Mouse (Mus musculus): Measurements from ENCODE around the gene Stx5a.
A peak's percentile ranks its signal among the peaks of the same experiment; 100 is the strongest.
"Not testable (repeated sequence)": the region's sequence is repeated elsewhere in the genome, so short reads cannot be mapped to it uniquely, and the experiment has no call there.

Gene Stx5a

DNA sequence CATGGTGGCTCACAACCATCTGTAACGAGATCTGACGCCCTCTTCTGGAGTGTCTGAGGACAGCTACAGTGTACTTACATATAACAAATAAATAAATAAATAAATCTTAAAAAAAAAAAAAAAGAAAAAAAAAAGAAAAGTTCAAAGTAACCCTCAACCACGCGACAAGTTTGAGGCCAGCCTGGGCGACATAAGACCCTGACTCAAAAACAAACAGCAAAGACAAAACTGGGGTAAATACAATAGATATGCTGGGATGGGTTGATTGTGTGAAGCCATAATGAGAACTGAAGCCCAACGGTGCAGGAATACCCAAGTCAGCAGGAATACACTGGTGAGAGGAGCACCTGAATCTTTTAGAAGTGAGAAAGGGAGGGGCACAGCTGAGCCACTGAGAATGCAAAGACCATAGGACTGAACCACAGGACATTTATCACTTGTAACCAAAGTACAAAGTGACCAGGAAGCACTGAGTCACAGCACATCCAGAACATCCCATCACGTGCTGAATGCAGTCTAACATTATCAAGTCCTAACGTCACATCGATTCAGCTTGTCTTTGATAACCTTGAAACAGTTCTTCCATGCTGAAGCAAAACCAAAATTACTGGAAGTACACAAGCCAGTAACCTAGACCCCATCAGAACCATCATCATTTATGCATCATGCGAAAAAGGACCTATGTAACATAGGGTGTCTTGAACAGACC, 24.3 kb upstream of the Stx5a start:
- DNase-seq (ENCODE audit: low read depth) = no peak

DNA sequence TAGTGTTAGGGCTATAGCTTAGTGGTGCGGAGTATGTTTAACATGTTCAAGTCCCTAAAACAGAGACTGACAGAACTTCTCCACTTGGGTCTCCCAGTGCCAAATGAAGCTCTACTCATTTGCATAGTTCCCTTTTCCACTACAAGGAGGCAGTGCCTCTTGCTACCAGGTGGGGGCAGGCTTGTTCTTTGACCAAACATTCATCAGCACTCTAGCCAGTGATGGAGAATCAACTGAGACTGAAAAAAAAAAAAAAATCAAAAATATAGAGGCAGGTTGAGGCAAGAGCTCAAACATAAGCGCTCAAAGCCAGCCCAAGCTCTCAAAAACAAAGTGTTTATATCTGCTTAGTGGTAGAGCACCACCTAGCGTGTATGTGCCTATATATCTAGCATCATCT, 22.9 kb upstream of the Stx5a start:
- DNase-seq (ENCODE audit: low read depth) = peak; percentile 90

DNA sequence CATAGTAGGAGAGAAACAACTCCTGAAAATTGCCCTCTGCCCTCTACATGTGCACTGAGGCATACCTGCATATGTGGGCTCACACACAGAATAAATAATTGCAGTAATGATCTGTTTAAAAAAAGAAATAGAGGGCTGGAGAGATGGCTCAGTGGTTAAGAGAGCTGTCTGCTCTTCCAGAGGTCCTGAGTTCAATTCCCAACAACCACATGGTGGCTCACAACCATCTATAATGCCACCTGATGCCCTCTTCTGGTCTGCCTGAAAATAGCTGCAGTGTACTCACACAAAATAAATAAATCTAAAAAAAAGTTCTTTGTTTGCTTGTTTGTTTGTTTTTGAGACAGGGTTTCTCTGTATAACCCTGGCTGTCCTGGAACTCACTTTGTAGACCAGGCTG, 22.2 kb upstream of the Stx5a start:
- peak; percentile 52 for DNase-seq (ENCODE audit: low read depth)

DNA sequence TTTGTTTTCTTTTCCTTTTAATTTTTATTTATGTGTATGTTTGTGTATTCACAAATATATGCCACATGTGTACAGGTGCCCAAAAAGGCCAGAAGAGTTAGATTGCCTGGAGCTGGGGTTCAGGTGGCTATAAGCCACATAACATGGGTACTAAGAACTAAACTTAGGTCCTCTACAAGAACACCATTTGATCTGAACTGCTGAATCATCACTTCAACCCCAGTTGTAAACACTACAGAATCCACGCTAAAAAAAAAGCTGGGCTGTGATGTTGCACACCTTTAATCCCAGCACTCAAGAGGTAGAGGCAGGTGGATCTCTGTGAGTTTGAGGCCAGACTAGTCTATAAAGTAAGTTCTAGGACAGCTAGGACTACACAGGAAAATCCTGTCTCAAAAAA, 19.8 kb upstream of the Stx5a start:
- DNase-seq (ENCODE audit: low read depth) = no peak

DNA sequence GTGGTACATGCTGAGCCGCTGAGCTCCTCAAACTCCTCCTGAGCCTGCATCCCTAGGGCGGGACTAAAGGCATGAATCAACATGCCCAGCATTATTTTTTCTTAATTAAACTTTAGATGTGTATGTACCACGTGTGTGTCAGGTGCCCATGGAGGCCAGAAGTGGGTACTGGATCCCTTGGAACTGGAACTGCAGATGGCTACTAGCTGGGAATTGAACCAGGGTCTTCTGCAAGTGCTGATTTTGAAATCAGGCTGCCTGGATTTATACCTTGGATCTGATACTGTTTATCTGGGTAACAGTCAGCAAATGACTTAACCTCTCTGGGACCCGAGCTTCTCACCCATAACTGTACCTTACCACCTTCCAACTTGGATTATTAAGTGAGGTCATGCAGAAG, 19.2 kb upstream of the Stx5a start:
- DNase-seq (ENCODE audit: low read depth) = no peak

DNA sequence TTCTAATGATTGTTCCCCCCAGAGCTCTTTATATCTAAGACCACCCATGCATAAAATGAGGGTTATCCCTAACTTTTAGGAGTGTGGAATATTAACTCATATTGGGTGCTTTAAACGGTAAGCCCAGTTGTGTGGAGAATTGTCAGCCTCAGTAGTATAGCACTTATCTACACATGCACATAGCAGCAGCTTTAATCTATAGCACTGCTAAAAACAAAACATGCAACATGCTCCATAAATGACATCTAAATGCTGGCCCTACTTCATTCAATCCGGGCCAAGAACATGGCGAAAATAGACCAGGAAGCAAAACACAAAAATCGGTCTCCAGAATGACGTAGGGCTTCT, 18.7 kb upstream of the Stx5a start:
- no peak for DNase-seq (ENCODE audit: low read depth)

DNA sequence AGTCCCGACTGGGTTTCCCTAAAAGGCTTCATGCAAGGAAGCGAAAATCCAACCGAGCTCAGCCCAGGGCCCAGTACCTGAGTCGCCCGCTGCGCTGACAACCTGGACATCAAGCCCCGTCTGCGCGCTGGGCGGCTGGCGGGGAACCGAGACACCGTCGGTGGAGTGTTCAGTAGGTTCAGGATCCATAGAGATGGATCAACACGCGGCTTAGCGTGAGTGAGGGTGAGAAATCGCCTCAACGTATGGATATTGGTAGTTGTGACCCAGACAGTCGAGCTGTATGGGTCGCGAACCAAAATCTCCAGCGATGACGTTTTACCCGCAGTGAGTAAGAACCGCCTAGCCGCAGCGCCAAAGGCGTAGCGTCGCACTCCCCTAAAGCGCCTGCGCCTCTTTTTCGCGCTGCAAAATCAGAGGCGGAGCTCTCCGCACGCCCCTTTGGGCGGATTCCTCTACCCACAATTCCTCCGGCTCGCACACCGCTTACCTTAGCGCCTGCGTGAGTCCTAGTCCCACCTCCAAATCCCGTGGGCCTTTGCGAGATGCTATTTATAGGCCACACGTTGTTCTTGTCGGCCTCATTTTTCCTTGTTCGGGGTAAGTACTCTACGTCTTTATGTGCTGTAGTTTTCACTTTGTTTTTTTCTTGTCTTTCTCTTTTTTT, 18.2 kb upstream of the Stx5a start, which contains the start of gene Slc3a2:
Slc3a2 (minus strand) TSS at position 463 of the 667 bp plus-strand sequence.
- DNase-seq (ENCODE audit: low read depth) = peak; percentile 98

DNA sequence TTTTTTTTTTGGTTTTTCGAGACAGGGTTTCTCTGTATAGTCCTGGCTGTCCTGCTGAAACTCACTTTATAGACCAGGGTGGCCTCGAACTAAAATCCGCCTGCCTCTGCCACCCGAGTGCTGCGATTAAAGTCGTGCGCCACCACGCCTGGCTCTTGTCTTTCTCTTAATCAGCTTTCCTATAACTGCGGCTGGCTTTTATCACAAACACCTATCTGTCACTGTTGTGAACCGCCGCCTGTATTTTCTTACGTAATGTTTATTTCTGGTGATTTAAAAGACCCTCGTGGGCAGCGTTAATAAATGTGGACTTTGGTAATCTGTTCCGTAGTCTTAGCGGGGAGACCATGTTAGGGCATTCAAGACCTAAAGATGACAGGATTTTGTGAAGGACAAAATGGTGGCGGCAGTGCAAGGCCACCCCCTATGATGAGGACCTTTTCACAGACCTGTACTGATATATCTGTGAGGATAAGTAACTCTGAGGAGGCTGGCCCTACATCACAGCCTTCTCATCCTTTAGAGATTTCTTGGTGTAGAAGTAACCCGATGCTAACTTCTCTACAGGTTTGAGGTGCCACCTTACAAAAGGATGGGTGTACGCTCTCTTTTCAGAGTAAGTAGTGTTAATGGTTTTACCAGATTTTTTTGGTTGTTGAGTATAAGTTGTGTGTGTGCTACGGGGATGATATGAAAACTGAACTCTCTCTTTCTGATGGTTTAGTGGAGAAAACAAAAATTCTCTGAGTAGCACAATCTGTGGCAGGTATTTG, 17.5 kb upstream of the Stx5a start:
- DNase-seq (ENCODE audit: low read depth) = peak; percentile 63

DNA sequence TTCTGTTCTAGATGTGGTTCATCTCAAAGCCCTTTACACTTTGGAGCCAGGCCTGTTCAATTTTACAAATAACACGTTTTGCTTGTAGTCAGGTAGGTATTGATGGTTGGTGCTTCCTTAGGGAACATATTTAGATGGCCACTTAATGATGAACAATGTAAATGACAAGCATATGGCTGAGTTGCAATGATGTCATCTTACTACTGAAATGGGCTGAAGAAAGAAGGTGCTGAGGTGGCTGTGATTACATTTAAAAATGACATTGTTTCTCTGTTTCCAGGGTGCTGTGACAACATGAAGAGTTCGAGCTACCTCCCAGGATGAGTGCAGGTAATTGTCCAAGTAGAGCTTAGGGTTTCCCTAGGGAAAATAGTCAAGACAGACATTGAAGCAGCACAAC, 16.8 kb upstream of the Stx5a start:
- DNase-seq (ENCODE audit: low read depth) = no peak

DNA sequence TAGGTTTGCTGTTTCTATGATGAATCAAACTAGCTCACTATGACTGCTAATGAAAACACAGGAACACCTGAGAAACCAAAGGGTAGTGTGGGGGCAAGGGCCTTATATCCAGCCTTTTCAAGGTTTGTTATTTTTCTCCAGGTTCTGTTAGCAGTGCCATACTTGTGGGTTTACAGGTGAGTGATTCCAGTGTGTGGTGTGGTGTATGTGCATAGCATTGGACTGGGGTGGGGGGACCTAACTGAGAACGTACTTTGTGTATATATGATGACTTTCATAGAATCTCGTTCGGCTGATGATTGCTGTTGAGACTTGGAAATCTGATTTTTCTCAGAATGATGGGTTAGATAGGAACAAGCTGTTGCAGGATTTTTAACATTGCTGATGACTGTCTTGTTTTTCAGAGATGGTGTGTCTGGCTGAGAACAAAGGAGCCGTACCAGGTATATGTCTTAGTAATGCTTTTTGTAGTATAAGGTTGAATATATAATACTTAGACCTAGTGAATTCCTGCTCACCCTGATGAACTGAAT, 16.1 kb upstream of the Stx5a start:
- no peak for DNase-seq (ENCODE audit: low read depth)

DNA sequence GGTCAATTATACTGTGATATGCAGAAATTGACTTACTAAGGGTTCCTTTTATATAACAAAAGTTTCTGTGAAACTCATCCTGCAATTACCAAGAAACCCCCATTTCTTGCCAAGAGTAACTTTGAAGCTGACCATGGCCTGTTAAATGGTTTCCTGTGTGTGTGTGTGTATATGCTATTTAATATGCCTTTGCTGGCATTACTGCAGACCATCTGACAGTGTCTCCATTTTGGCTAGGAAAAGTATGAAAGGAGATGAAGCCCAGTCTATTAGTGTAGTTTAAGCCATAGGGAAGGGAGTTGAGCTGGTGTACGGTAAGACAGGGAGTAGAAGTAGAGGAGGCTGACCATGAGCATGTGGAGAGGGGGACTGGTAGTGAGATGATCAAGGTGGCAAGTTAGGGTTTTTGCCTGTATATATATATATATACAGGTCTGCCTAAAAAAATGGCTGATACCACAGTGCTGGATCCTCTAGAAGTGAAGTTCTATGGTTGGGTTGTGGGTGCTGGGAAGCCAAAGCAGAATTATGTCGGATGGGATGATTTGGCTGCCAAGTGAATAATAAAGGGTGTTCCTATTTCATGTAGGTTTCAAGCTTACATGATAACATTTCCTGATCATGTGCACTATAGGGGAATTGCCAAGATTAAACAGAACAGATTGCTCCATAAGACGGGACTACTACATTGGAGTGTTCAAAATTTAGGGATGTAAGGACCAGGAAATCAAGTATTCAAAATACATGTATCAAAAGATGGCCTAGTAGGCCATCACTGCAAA, 14.4 kb upstream of the Stx5a start:
- DNase-seq (ENCODE audit: low read depth) = no peak

DNA sequence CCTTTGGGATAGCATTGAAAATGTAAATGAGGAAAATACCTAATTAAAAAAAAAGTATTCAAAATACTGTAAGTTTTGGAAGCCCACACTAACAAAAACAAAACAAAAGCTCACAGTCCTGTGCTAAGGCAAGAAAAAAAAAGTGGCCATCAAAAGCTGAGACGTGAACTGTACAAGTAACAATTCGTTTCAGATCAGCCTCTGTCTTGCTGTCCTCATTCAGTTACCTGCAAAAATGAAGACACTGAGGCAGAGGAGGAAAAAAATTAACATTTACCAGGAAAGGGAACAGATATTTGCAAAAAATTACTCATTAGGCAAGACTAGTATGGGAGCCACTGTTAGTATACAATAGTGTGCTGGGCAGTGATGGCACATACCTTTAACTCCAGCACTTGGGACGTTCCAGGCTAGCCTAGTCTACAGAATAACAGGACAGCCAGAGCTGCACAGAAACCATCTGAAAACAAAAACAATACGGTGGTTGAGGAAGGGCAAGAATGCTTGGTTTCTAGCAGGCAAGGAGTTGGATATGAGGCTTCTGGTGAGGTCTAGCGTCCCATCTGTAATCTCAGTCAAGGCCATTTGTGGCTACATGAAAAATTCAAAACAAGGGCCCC, 13.6 kb upstream of the Stx5a start:
- DNase-seq (ENCODE audit: low read depth) = no peak

DNA sequence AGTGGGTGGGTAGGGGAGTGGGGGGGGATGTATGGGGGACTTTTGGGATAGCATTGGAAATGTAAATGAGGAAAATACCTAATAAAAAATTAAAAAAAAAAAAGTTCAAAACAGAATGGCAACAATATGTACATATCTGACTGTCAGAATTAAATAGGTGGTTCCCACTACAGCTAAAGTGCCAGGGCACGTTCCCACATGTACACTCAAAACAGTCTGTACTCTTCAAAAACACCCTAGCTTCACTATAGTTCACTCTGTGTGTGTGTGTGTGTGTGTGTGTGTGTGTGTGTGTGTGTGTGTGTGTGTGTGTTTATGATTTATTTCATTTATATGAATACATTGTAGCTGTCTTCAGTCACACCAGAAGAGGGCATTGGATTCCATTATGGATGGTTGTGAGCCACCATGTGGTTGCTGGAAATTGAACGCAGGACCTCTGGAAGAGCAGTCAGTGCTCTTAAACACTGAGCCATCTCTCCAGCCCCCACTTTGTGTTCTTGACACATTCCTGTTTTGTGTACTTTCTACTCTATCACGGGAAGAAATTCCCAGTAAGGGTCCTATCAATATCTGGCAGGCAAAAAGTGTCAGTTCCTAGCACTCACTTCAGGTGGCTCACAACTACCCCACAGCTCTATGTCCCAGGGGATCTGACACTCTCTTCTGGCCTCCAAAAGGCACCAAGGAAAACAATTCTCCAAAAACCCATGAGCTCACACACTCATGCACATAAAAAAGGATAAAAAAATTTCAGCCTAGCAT, 12.7 kb upstream of the Stx5a start:
- not testable (repeated sequence) for DNase-seq (ENCODE audit: low read depth)

DNA sequence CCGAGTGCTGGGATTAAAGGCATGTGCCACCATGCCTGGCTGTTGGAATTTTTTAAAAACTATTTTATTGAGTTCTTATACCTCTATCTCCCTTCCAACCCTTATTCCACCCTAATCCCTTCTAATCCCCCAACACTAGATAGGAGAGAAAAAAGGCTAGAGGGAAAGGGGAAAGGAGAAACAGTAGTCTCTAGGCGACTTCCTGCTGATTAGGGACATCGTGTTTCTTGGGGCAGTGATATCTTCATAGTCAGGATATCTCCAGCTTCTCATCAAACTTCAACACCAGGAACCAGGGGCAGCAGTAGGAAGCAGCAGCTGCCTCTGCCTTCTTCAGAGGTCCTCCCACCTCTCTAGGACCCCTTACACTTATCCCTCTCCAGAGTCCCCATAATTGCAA, 6.9 kb upstream of the Stx5a start:
- no peak for DNase-seq (ENCODE audit: low read depth)

DNA sequence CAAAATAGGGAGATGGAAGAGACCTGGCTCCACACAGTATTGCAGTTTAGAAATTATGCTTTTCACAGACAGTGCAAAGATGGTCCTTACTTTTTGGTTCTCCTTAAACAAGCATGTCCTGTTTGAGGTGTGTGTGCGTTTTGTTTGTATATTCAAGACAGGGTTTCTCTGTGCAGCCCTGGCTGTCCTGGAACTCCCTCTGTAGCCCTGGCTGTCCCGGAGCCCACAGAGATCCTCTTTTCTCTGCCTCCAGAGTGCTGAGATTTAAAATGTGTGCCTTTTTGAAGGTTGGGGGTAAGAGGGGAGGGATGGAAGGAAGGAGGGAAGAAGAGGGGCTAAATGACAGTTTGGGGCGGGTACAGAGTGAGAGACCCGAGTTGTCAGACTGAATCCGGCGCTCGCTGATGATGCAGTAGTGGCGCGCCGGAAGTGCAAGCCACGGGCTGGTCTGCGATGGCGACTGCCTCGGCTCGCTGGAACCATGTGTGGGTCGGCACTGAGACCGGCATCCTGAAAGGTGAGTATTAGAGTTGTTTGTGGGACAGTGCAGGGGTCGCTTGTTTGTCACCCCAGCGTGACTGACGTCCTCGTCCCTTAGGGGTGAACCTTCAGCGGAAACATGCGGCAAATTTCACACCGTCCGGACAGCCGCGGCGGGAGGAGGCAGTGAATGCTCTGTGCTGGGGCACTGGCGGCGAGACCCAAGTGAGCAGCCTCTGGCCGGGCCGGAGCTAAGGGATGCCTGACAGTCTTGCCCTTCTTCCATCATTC, 5.6 kb upstream of the Stx5a start, which contains the start of gene Wdr74:
Wdr74 (plus strand) TSS at position 439 of the 771 bp plus-strand sequence.
- peak; percentile 92 for DNase-seq (ENCODE audit: low read depth)

DNA sequence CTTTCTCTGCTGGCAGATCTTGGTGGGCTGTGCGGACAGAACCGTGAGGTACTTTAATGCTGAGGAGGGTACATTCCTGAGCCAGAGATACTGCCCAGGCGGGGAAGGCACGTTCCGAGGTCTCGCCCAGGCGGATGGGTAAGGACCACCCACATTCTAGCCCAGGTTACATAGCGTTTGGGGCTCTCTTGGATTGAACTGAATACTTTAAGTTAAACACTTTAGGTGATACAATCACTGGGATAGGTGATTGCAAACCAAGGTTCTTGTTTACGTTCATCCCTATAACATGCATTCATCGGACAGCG, 5.1 kb upstream of the Stx5a start:
- DNase-seq (ENCODE audit: low read depth) = no peak

DNA sequence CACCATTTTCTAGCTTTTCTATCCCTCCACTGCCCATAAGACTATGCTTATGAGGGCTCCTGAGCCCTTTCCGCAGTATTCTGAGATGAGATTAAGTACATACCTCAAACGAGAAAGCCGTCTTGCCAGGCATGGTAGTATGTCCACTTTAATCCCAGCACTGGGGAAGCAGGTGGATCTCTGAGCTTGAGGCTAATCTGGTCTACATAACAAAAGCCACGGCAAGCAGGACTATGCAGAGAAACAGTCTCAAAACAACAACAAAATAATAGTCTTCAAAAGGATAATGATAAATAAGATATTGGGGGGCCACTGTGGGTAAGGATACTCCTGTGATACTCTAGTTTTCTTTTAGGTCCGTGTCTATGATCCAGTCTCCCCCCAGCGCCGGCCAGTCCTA, 2.3 kb upstream of the Stx5a start:
- no peak for DNase-seq (ENCODE audit: low read depth)

DNA sequence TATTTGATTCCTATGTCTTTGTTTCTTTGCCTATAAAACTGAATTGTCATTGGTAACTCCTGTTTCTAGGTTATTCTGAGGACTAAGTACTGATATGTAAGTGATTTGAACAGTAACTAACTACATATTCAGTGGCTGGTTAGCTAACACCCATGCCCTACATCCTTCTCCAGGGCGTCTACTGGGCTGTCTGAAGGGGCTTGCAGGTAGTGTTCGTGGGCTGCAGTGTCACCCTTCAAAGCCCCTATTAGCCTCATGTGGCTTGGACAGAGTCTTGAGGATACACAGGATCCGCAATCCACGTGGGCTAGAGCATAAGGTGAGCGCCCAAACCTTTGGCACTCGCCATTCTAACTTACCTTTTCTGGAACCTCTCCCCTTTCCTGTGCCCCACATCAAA, 1.6 kb upstream of the Stx5a start:
- DNase-seq (ENCODE audit: low read depth) = no peak

DNA sequence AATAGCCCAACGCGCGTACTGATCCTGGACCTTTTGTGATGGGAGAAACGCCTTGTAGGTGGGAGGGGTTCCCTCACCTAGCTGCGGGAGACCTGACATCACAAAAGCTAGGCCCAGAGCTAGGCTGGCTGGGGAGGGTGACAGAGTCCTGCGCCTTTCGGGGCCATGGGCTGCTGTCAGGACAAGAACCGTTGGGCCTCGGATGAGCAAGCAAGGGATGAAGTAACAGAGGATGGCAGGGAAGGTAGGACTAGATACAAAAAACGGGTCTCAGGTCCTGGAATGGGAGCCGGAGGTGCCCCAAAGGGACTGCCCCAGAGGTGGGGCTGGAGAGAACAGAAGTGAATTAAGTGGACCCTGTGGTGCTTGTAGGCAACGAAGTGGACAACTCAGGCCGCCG, 610 bp upstream of the Stx5a start, which contains the start of gene 1700092M07Rik:
1700092M07Rik (plus strand) TSS at position 116 of the 400 bp plus-strand sequence.
- no peak for DNase-seq (ENCODE audit: low read depth)

DNA sequence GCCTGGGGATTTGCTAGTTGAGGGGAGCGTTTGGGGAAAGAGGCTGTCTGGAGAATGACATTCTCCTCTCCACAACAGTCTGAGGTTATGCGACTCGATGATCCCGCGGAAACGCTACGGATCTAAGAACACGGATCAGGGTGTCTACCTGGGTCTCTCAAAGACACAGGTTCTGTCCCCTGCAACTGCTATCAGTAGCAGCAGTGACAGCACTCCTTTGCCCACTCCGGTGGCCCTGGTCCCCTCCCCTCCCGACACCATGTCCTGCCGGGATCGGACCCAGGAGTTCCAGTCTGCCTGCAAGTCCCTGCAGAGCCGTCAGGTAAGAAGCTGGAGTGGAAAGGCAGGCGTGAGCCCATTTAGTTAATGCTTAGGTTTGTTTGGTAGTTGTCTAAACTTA, 963 bp downstream of the Stx5a start:
- no peak for DNase-seq (ENCODE audit: low read depth)

Data from naive thymus-derived CD4-positive, alpha-beta T cell, adult 2 months (primary cell).